1 mouse cellular context compared by ENCODE assay signal in the genomic region with DNA sequence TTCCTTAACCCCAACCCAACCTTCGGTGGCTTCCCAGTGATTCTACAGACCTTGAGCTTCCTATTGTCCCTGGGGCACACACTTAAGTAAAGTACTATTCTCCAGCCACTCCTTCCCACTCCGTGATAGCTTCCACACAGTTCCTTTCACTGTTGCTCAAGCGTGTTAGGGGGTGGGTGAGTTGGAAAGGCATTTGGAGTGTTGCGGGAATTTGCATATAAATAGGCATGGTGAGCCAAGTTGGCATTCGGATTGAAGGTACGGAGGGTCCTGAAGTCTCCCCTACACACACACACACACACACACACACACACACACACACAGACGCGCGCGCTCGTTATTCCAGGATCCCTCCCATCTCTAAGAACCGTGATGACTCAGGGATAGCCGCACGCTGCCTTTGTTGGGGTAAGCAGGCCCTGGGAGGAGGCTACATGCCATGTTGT.
TF ChIP-seq lines count a peak whose summit lies in the region.

No protein-coding gene starts in this region.

TF ChIP-seq in MEL, 35 proteins besides CTCF, POLR2A, EP300 and RAD21:
- TF ChIP-seq HCFC1 (IDR thresholded peaks at IDR 0.05; ENCODE audit: low read depth, low read length), result no peak
- no peak for TF ChIP-seq KAT2A (conservative IDR thresholded peaks at IDR 0.05; ENCODE audit: low read depth, low read length)
- no peak for TF ChIP-seq ZNF384 (IDR thresholded peaks at IDR 0.05; ENCODE audit: low read depth, low read length)
- no peak for TF ChIP-seq TCF12 (IDR thresholded peaks at IDR 0.05; ENCODE audit: low read depth, low read length)
- no peak for TF ChIP-seq POLR2AphosphoS5 (IDR thresholded peaks at IDR 0.05; ENCODE audit: borderline replicate concordance, low read depth, low read length)
- TF ChIP-seq E2F4 (IDR thresholded peaks at IDR 0.05; ENCODE audit: borderline replicate concordance, low read depth, low read length), result no peak
- TF ChIP-seq ZKSCAN1 (IDR thresholded peaks at IDR 0.05; ENCODE audit: low read depth, low read length), result no peak
- no peak for TF ChIP-seq USF2 (IDR thresholded peaks at IDR 0.05; ENCODE audit: borderline replicate concordance in 1 of 2, insufficient read depth in 1 of 2, low read depth in 1 of 2, low read length in 2 of 2)
- TF ChIP-seq UBTF (IDR thresholded peaks at IDR 0.05; ENCODE audit: borderline replicate concordance, insufficient read depth, low read depth, low read length), result no peak
- TF ChIP-seq MXI1 (IDR thresholded peaks at IDR 0.05; ENCODE audit: low read depth, low read length), result no peak
- no peak for TF ChIP-seq POLR2AphosphoS2 (IDR thresholded peaks at IDR 0.05; ENCODE audit: low read length)
TF ChIP-seq in MEL: peak in this region for 0.
